Mouse (Mus musculus) adrenal gland, postnatal 14 days (tissue): ENCODE measurements around the gene Vmn2r14. TPM values are rescaled to one million over a fixed set of nuclear protein-coding genes. Genes with fewer than 3 reads are reported as not detected.
"Not testable (repeated sequence)": the region's sequence is repeated elsewhere in the genome, so short reads cannot be mapped to it uniquely, and the experiment has no call there.

ENCODE experiments used
- DNase-seq: peaks from one replicate; pipeline ENCODE4 v3.0.0; 2021; ENCODE audit warnings: mixed read lengths
- long read RNA-seq, 2 experiments: library from polyadenylated mRNA; stranded (forward); transcript quantifications; one replicate each; pipeline ENCODE4 v2.0.0; 2021
- total RNA-seq: library from RNA; stranded (reverse); gene quantifications from 2 replicates; pipeline ENCODE4 v1.2.3, GENCODE M21; 2021

Gene Vmn2r14
- not detected in 2 replicates for total RNA-seq
- long read RNA-seq, experiment 1: 0 reads
- long read RNA-seq, experiment 2: 0 reads

DNA sequence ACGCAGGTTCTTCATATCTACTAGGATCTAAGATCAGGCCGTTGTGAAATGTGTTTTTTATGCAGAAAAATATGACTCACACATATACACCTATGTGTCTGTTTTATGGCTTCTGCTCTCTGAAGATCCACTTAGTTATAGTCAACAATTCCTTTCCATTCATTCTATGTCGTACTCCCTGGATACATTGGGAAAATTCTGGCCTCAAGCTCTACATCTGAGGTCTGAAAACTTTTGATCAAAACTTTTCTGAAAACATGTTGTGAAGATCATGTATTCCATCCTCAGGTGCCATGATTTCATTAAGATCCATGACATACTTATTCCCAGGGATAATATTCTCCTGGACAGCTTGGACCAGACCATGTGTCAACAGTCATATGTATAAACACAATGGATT, at the start of gene Vmn2r14:
TSS of gene Vmn2r14 (minus strand) at position 101 of the 400 bp plus-strand sequence.
- DNase-seq: no peak

- not testable (repeated sequence) for DNase-seq
Observed at GRCm38 (mm10) chr5:109192099-109192498, 32.4 kb downstream of the Vmn2r14 start, which contains the start of gene Vmn2r13. Vmn2r13 (minus strand) TSS chr5:109192199.

DNA sequence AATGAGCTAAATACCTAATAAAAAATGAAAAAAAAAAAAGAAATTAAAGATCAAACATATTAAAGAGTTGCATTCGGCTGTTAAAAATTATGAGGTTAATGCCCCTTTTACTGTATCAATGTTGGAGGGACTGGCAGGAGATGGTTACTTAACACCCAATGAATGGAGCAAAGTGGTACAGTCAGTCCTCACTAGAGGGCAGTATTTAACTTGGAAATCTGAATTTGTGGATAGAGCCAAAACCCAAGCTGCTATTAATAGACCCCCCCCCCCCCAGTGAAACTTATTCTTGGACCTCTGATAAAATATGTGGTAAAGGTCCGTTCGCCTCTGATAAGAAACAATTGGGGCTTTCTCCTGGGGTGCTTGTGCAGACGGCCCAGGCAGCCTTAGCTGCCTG, 57.7 kb downstream of the Vmn2r14 start:
- peak; percentile 5 for DNase-seq

Other genes starting within 250 kb of the Vmn2r14 start
- not detected in 2 replicates for gene Vmn2r10, start 218.2 kb downstream of the Vmn2r14 start, total RNA-seq
- gene Vmn2r11, start 165.1 kb downstream of the Vmn2r14 start, total RNA-seq: not detected in 2 replicates
- not detected in 2 replicates for gene Vmn2r12, start 126.8 kb downstream of the Vmn2r14 start, total RNA-seq
- gene Vmn2r13, start 32.5 kb downstream of the Vmn2r14 start, total RNA-seq: 0.07 and 0.08 TPM in 2 replicates
- gene Vmn2r15, start 72.9 kb upstream of the Vmn2r14 start, total RNA-seq: not detected in 2 replicates
- gene Vmn2r16, start 105.5 kb upstream of the Vmn2r14 start, total RNA-seq: not detected in 2 replicates
- gene Vmn2r17, start 195.0 kb upstream of the Vmn2r14 start, total RNA-seq: not detected in 2 replicates